Mouse (Mus musculus) mouse embryonic stem cell (cell line): ENCODE data around the gene Tirap.

Experiments
- in situ Hi-C, 2 experiments: fragments of 300-500 bp; cut with MboI; formaldehyde crosslinking; loops; 1 replicate in 1 of 2; 3 replicates in 1 of 2; pipeline ENCODE4 v1.14.3; 2019 to 2020; ENCODE audit warnings: low sequenced_read_pairs in 2 of 2, low pct_unique_long_range_greater_than_20kb in 1 of 2, mixed read lengths in 1 of 2; ENCODE audit not compliant: unreplicated experiment in 1 of 2

Tirap gene

DNA sequence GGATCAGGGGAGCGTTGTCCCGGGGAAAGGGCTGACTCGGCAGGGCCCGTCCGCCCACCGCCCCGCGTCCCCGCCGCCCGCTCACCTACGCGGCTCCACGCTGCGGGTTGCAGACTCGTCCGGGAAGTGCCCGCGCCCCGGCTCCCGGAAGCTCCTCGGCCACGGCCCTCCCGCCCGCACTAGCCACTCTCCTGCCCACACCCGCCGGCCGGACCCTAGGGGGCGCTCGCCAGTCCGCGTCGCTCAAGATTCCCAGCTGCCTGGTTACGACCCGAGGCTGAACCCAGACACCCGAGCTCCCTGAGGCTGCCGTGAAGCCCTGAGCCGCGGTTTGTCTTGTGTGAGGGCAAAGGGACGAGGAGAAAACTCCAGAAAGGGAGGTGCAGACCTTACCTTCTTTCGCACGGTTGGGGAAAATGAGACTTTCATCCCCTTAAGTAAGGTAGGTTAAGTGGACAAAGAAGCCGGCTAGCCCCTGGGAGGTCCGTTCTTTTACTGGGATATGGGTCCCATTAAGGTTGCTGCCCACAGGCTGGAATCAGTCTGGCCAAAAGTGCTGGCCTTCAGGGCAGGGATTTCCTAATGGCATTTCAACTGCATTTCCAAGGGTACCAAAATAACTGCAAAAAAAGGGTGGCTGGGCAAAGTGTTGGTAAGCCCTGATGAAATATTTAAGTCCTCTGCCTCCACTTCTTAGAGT lies at the start of gene Tirap, which contains the start of gene Srpr:
Gene Tirap (minus strand): TSS at position 520 of the 700 bp plus-strand sequence.
Gene Srpr (plus strand): TSS at position 404 of the 700 bp plus-strand sequence.
- in situ Hi-C loops: no loop called here

DNA sequence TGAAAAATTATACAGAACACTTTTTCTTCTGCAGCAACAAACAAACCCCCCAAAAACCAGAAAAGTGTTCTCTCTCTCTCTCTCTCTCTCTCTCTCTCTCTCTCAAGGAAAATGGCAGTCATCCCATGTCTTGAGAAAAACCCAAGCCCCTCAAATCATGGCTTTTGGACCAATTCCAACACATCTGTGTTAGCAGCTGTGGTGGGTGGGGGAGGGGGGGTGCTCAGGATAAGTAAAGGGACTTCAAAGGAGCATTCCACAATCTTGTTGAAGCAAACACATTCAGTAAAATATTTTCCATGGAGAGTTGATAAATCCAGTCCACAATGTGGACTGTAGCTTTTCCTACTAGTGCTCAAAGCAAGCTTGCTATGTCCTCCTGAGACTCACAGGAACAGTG lies 49.4 kb upstream of the Tirap start:
- in situ Hi-C loops: no loop called here

GRCm38 (mm10) chr9:35247405-35247804 lies 47.3 kb upstream of the Tirap start:
- in situ Hi-C loops: no loop called here

DNA sequence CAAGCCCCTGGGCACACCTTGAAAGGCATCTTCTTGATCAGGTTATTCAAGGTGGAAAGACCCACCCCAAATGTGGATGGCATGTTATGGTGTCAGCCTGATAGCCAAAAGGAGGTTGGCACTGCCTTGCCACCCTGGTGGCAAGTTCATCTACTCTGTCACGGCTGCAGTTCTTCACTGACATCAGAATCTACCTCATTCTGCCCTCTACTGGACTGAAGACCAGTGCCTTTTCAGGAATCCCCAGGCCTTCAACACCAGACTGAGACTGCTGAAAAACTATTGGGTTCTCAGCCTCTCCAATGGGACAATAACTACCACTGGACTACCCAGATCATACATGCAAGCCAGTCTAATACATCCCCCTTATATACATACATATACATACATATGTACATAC lies 39.6 kb upstream of the Tirap start:
- in situ Hi-C loops: no loop called here

- in situ Hi-C loops: no loop called here
Measured at GRCm38 (mm10) chr9:35238915-35239571, 39.0 kb upstream of the Tirap start.

DNA sequence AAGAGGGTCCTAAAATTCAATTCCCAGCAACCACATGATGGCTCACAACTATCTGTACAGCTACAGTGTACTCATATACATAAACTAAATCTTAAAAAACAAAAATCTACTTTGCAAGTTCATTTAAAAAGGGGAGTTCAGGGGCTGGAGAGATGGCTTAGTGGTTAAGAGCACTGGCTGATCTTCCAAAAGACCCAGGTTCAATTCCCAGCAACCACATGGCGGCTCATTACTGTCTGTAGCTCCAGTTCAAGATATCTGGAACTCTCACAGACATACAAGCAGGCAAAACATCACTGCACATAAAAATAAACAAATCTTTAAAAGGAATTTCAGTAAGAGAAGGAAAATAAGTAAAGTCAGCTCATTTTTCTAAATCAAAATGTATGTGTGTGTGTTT lies 38.3 kb upstream of the Tirap start:
- in situ Hi-C loops: no loop called here

DNA sequence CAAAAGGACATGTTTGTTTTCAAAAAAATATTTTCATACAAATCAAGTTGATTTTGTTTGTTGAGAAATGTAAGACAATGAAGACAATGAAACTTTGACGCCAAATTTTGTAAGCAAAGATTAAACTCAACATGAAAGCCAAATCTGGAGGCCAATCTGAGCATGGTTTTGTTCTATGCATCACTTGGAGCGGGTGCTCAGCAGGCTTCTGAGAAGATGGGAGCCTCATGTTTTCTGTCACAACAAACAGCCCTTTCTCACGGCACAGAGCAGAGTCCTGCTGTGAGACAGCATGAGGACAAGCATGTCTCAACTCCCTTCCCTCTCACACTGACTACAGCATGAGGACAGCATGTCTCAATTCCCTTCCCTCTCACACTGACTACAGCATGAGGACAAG lies 35.9 kb upstream of the Tirap start:
- in situ Hi-C loops: no loop called here

DNA sequence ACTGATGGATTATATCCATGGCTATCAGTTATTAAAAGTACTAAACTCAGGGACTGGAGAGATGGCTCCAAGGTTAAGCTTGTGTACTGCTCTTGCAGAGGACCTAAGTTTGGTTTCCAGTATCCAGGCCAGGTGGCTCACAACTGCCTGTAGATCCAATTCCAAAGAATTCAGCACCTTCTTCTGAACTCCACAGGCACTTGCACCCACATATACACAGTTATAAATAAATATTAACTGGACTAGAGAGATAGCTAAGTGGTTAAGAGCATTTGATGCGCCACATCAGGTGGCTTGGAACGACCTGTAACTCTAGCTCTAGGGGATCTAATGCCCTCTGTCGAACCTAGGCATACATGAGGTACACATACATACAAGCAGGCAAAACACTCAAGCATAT lies 28.6 kb upstream of the Tirap start:
- in situ Hi-C loops: no loop called here

- in situ Hi-C loops: no loop called here
Measured at GRCm38 (mm10) chr9:35223466-35223865, 23.4 kb upstream of the Tirap start.

DNA sequence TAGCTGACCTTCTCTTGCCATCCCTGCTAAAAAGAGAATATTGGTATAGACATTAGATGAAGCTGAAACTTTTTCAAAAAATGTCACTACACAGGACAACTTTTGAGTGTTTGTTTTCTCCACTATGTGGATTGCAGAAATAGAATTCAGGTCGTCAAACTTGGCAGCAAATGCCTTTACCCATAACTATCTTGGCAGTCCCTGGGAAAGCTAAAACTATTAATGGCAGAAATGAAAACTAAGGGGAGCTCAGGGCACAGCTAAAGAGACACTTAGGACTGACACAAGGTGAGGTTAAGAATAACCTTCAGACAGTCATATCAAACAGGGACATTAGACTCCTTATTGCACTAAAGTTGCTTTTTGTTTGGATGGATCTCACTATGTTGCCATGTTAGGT lies 17.9 kb upstream of the Tirap start:
- in situ Hi-C loops: no loop called here

DNA sequence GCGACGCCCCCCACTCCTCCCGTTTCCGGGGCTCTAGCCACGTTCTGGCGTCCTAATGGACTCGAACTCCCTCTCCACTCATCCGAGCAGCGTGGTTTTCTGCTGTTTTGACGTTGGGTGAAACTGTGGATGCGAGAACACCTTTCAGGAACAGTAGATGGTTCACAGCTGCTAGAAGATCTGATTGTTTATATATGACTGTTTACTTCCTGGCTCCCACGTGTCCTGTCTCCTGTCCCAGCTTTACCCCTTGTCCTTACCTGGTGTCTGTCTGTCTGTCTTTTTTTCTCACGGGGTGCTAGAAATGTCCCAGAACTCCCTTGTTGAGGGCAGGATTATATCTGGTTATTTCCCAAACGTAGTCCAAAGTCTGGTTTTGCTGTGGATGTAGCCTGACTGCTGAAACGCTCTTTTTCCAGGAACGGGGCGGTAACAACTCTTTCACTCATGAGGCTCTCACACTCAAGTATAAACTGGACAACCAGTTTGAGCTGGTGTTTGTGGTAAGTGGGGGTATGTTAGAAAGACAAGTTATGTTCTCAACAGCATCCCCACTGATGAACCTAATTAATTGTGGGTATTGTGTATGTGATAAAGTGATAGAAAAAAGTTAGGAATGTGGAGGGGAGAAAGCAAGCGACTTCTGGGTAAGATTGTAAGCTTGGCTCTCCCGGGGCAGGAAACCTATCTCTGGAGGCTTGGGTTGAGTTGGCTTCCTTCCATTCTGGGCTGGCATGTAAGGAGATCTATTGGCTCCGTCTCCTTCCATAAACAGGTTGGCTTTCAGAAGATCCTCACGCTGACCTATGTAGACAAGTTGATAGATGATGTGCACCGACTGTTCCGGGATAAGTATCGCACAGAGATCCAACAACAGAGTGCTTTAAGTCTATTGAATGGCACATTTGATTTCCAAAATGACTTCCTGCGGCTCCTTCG lies 11.8 kb upstream of the Tirap start:
- in situ Hi-C loops: no loop called here

DNA sequence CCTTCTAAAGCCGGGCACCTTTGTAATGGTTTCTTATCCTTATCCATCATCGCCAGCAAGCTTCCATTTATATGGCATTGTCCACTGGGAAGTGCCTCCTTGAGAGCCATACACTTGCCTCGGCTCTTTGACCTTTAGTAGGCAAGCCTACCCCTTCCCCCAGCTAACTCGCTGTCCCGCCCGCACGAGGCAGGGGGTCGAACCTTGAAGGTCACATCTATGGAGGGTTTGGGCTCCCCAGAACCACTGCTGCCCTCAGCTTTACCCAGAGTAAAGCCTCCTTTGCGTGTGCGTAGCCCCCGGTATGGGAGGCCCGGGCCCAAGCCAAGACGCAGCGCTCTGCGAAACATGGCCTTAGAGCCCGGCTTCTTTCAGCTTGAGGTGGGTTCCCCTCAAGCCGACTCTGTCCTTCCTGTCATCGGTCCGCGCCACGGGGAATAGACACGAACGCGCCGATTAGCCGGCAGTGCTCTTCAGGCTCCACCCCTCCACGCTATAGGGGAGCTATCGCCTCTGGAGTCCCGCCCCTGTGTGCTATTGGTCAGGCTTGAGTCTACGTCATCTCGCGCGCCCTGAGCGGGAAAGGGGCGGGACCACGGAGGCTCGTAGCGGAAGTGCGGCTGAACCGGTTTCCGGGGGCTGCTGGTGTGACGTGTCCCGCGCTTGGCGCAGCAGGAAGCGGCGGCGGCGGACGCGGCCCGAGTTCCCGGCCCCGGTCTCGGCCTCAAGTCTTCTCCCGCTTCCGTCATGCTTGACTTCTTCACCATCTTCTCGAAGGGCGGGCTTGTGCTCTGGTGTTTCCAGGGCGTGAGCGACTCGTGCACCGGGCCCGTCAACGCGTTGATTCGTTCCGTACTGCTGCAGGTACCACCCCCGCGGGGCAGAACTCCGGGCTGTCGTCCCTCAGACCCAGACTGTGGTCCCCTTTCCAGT lies 10.7 kb upstream of the Tirap start, which contains the start of gene Foxred1:
Gene Foxred1 (minus strand): TSS at position 514 of the 933 bp plus-strand sequence.
- in situ Hi-C loops: no loop called here

- in situ Hi-C loops: no loop called here
Measured at GRCm38 (mm10) chr9:35204421-35204820, 4.3 kb upstream of the Tirap start.

DNA sequence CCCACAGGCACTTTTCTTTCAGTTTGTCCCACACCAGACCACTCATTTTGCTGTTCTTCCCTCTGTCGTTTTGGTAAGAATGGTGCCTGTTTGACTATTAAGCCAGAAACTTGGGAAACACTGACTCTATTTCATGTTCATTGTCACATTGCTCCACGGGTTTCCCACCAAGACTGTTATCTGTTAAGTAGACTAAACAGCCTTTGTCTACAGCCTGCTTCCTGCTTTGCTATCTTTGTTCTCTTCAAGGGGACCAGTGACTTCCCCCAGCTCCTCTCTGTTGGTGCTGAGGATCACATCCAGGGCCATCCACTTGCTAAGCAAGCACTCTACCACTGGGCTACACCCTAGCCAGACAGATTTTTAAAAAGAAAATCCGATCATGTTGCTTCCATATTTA lies 3.4 kb upstream of the Tirap start:
- in situ Hi-C loops: no loop called here

DNA sequence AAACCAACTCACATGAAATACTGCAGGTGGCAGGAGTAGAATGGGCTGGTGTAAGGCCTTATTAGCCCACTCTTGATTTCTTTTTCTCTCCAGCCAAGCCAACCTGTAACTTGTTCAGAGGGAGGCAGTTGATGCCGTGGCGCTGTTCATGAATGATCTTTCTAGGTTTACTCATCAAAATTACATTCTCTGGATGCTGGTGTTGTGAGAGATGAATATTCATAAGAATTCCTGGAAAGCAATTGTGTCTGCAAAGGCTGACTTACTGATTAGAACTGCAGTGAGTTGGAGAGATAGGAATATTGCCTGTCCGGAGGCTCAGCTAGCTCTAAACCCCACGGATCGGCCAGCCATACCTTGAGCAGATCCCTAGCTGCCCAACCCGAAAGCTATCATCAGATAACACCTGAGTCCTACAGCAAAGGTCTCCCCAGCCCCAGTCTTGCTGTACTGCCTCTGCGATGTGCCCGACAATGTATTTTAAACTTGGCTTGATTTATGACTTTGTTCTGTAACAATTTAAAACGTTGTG lies 504 bp upstream of the Tirap start:
- in situ Hi-C loops: no loop called here

DNA sequence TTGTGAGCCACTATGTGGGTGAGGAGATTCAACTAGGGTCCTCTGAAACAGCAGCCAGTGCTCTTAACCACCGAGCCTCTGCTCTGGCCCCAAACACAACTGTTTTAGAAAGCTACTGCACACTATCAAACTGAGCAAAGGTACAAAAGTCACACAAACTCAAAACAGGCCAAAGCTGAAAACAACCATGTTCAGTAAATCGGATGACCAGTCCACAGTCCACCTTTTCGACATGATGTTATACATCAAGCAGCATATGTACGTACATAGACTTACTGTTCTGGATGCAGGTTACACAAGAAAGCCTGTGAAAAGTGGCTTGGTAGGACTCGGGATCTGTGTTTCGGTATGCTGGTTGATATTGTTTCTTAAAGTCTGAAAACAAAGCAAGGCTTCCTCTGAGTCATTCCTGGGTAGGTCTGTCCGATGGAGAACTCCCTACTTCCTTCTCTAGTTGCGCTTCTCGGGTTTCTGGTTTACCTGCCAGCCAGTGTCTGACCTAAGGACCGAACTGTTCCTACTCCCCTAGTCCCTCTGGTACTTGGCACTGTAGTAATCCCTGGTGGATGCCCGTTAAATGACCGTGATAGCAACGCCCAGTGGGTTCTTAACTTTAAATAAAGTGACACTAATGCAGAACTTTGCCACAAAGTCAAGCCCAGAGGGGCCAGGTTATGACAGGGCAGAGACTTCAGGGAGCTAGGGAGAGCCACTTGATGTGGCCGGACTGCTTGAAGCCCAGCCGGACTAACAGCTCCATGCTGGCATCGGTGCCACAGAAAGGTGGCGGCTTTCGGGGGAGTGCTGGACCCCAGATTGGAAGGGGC lies 933 bp downstream of the Tirap start:
- in situ Hi-C loops: no loop called here

DNA sequence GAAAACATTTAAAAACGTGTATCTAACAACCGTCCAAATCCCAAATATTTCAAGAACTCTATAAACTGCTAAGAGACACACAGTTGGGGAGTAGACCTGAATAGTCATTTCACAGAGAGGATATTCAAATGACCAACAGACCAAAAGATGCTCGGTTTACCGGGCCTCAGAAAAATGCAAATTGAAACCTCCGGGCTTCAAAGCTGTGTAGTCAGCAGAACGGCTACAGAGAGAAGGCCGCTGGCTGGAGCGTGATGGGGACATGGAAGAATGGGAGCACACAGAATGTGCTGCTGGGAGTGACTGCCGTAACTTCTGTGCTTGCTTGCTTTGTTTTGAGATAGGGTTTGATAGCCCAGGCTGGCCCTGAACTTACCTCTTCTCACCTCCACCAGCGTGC lies 1.7 kb downstream of the Tirap start:
- in situ Hi-C loops: no loop called here
